Mouse (Mus musculus) G1E (cell line): Measurements from ENCODE around the gene Apoa2.

Source experiments
- CTCF ChIP-seq: IDR thresholded peaks from 2 replicates; pipeline ENCODE4 v1.5.1; 2012; ENCODE audit warnings: low read depth, low read length, inconsistent platforms, mixed read lengths
- GATA1 ChIP-seq: IDR thresholded peaks from 2 replicates; pipeline ENCODE4 v1.6.1; 2012; ENCODE audit warnings: borderline replicate concordance, low read length, inconsistent platforms, mixed read lengths
- GATA2 ChIP-seq: IDR thresholded peaks from 2 replicates; pipeline ENCODE4 v1.6.1; 2012; ENCODE audit warnings: low read depth, low read length, inconsistent platforms, borderline replicate concordance

DNA sequence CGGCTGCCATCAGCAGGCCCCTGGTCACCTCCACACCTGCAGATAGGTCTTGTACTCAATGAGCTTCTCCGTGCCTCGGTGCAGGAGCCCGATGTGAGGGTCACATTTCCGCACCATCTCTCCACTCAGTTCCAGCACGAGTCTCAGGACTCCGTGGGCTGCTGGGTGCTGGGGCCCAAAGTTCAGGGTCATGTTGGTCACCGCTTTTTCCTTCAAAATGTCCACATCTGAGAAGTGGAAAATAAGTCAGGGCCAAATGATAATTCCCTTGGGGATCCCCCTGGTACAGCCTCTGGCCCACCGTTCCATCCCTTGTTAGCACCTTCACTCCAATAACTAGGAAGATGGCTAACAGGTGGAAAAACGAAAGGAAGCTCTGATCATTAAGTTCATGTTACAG, 16.1 kb downstream of the Apoa2 start:
- TF ChIP-seq CTCF (no peak), GATA1 (no peak), GATA2 (no peak)
